Mouse (Mus musculus) liver, adult 2 months (tissue): Measurements from ENCODE around the gene Zbtb21.
"Not testable (repeated sequence)": the region's sequence is repeated elsewhere in the genome, so short reads cannot be mapped to it uniquely, and the experiment has no call there.

ENCODE experiments used
- CTCF ChIP-seq: fragments of 200-500 bp; IDR thresholded peaks from 2 replicates; pipeline ENCODE4 v1.5.1; 2011; ENCODE audit warnings: low read depth, low read length, control low read depth
- POLR2A ChIP-seq: fragments of 200-500 bp; IDR thresholded peaks from 2 replicates; pipeline ENCODE4 v1.6.1; 2011; ENCODE audit warnings: low read length, control low read depth; ENCODE audit not compliant: insufficient read depth; ENCODE audit errors: extremely low read depth

GRCm38 (mm10) chr16:97946993-97947392 is 15.4 kb downstream of the Zbtb21 start:
- not testable (repeated sequence) for TF ChIP-seq POLR2A, CTCF
